Mouse (Mus musculus): ENCODE measurements around the gene Wfdc1. TPM values are rescaled to one million over a fixed set of nuclear protein-coding genes. Genes with fewer than 3 reads are reported as not detected.

Wfdc1 gene
- polyA plus RNA-seq, 1 experiment from 2014 or later: 8.3 TPM

GRCm38 (mm10) chr8:119712226-119712625 lies 46.1 kb downstream of the Wfdc1 start:
- Histone ChIP-seq H3K27ac (ENCODE audit: low read depth, low read length) (no peak overlapping the region), H3K36me3 (ENCODE audit: control insufficient read depth, insufficient read depth, low read length) (no peaks in the 10 kb centered on the region), H3K9me3 (ENCODE audit: control insufficient read depth, low read length) (no peaks in the 10 kb centered on the region), H3K4me3 (ENCODE audit: low read length) (no peak overlapping the region), H3K4me2 (ENCODE audit: low read length) (no peak overlapping the region), H3K27me3 (replicated peaks; ENCODE audit: control insufficient read depth, insufficient read depth, low read length) (no peaks in the 10 kb centered on the region), H3K4me1 (ENCODE audit: control insufficient read depth, insufficient read depth, low read depth, low read length) (no peaks in the 10 kb centered on the region), H3K9ac (ENCODE audit: low read depth, low read length) (no peak overlapping the region)
- no peak for ATAC-seq
- 81% methylated on average over 6 of the region's 6 CpGs for WGBS

GRCm38 (mm10) chr8:119713421-119713820 lies 47.3 kb downstream of the Wfdc1 start:
- H3K36me3 ChIP-seq (ENCODE audit: control insufficient read depth, insufficient read depth, low read length): no peaks in the 10 kb centered on the region
- ATAC-seq: no peak

DNA sequence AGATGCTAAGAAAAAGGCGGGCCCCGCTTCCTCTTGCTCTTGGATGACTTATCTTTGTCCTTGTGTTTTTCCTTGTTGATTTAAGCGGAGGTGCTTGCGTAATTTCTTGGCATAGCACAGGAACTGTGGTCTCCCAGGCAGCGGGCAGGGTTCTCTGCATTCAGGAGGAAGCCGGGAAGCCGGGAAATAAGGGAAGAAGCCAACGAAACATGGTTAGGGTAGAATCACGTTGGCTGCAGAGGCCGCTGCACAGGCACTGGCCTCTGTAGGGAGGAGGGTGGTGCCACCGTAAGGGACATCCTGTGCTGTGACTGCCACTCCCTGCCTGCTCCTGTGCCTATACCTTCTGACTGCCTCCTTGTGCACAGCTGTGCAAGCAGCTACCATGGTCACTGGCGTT lies 49.1 kb downstream of the Wfdc1 start:
- Histone ChIP-seq H3K4me1 (ENCODE audit: control insufficient read depth, insufficient read depth, low read depth, low read length) (no peaks in the 10 kb centered on the region), H3K4me3 (ENCODE audit: low read length) (no peak overlapping the region), H3K27me3 (replicated peaks; ENCODE audit: control insufficient read depth, insufficient read depth, low read length) (no peaks in the 10 kb centered on the region), H3K27ac (ENCODE audit: low read depth, low read length) (no peak overlapping the region), H3K9ac (ENCODE audit: low read depth, low read length) (no peak overlapping the region), H3K4me2 (ENCODE audit: low read length) (no peak overlapping the region), H3K36me3 (ENCODE audit: control insufficient read depth, insufficient read depth, low read length) (no peaks in the 10 kb centered on the region), H3K9me3 (ENCODE audit: control insufficient read depth, low read length) (no peaks in the 10 kb centered on the region)
- ATAC-seq: no peak
- 75% methylated on average over 12 of the region's 12 CpGs for WGBS

More at GRCm38 (mm10) chr8:119713421-119713820, 47.3 kb downstream of the Wfdc1 start:
- H3K4me2 ChIP-seq (ENCODE audit: low read length): no peak overlapping the region
- H3K27ac ChIP-seq (ENCODE audit: low read depth, low read length): no peak overlapping the region
- no peaks in the 10 kb centered on the region for H3K4me1 ChIP-seq (ENCODE audit: control insufficient read depth, insufficient read depth, low read depth, low read length)
- H3K27me3 ChIP-seq (replicated peaks; ENCODE audit: control insufficient read depth, insufficient read depth, low read length): no peaks in the 10 kb centered on the region
- no peak overlapping the region for H3K9ac ChIP-seq (ENCODE audit: low read depth, low read length)
- H3K4me3 ChIP-seq (ENCODE audit: low read length): no peak overlapping the region
- 83% methylated on average over 5 of the region's 5 CpGs for WGBS
- no peaks in the 10 kb centered on the region for H3K9me3 ChIP-seq (ENCODE audit: control insufficient read depth, low read length)

DNA sequence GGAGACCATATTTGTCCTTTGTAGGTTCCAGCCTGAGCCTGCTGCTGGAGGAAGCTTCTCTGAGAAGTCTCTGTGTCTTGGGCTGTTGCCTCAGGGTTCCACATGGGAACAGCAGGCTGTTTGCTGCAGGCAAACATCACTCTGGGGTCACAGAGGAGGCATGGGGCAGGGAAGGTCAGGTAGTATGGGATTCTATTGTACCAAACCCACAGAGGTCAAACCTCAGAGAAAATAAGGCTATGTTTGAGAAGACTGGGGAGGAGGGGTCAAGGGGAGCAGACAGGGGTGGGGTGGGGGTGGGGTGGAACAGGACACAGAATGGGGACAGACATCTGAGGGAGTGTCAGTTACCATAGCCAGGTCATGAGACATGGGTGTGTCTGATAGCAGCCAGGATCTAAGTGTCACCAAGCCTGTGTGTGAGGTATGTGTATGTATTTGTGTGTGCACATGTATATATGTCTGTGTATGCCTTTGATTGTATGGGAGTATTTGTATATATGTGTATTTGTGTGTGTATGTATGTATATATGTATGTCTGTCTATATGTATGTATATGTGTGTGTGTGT lies 50.6 kb downstream of the Wfdc1 start:
- no peak for ATAC-seq

DNA sequence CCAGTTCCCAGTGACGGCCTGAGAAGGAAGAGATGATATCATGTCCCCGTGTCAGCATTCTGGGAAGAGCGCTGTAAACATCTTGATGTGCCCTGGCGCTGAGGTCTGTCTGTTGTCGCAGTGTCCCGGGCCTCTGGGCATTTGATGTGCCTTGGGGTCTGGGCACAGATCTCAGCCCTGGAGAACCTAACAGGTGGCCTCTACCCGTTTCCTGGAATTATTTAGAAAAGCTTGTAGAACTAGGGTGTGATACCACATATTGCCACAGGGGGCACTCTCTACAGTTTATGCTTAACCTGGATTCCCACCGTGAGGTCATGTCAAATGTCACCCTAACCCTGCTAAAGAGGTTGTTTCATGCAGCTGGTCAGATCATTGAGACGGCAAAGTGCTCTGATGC lies 51.6 kb downstream of the Wfdc1 start:
- 59% methylated on average over 9 of the region's 9 CpGs for WGBS

More for the DNA sequence above, 50.6 kb downstream of the Wfdc1 start:
- Histone ChIP-seq H3K9ac (ENCODE audit: low read depth, low read length) (no peak overlapping the region), H3K36me3 (ENCODE audit: control insufficient read depth, insufficient read depth, low read length) (no peaks in the 10 kb centered on the region), H3K4me3 (ENCODE audit: low read length) (no peak overlapping the region), H3K27me3 (replicated peaks; ENCODE audit: control insufficient read depth, insufficient read depth, low read length) (no peaks in the 10 kb centered on the region), H3K4me1 (ENCODE audit: control insufficient read depth, insufficient read depth, low read depth, low read length) (no peaks in the 10 kb centered on the region), H3K4me2 (ENCODE audit: low read length) (no peak overlapping the region), H3K9me3 (ENCODE audit: control insufficient read depth, low read length) (no peaks in the 10 kb centered on the region), H3K27ac (ENCODE audit: low read depth, low read length) (no peak overlapping the region)

GRCm38 (mm10) chr8:119719011-119719501 lies 52.9 kb downstream of the Wfdc1 start:
- H3K4me3 ChIP-seq (ENCODE audit: low read length): no peak overlapping the region
- no peak for ATAC-seq
- H3K9ac ChIP-seq (ENCODE audit: low read depth, low read length): no peak overlapping the region
- no peaks in the 10 kb centered on the region for H3K36me3 ChIP-seq (ENCODE audit: control insufficient read depth, insufficient read depth, low read length)
- WGBS: 44% methylated on average over 12 of the region's 12 CpGs
- no peaks in the 10 kb centered on the region for H3K4me1 ChIP-seq (ENCODE audit: control insufficient read depth, insufficient read depth, low read depth, low read length)
- no peaks in the 10 kb centered on the region for H3K9me3 ChIP-seq (ENCODE audit: control insufficient read depth, low read length)
- H3K27me3 ChIP-seq (replicated peaks; ENCODE audit: control insufficient read depth, insufficient read depth, low read length): no peaks in the 10 kb centered on the region
- no peak overlapping the region for H3K4me2 ChIP-seq (ENCODE audit: low read length)
- H3K27ac ChIP-seq (ENCODE audit: low read depth, low read length): no peak overlapping the region

More for the DNA sequence above, 51.6 kb downstream of the Wfdc1 start:
- H3K9me3 ChIP-seq (ENCODE audit: control insufficient read depth, low read length): no peaks in the 10 kb centered on the region
- no peak for ATAC-seq
- no peaks in the 10 kb centered on the region for H3K27me3 ChIP-seq (replicated peaks; ENCODE audit: control insufficient read depth, insufficient read depth, low read length)
- no peaks in the 10 kb centered on the region for H3K36me3 ChIP-seq (ENCODE audit: control insufficient read depth, insufficient read depth, low read length)
- no peak overlapping the region for H3K27ac ChIP-seq (ENCODE audit: low read depth, low read length)
- no peak overlapping the region for H3K4me2 ChIP-seq (ENCODE audit: low read length)
- no peak overlapping the region for H3K9ac ChIP-seq (ENCODE audit: low read depth, low read length)
- H3K4me1 ChIP-seq (ENCODE audit: control insufficient read depth, insufficient read depth, low read depth, low read length): no peaks in the 10 kb centered on the region
- no peak overlapping the region for H3K4me3 ChIP-seq (ENCODE audit: low read length)

- Histone ChIP-seq H3K4me2 (ENCODE audit: low read length) (no peak overlapping the region), H3K4me3 (ENCODE audit: low read length) (no peak overlapping the region), H3K27me3 (replicated peaks; ENCODE audit: control insufficient read depth, insufficient read depth, low read length) (no peaks in the 10 kb centered on the region), H3K4me1 (ENCODE audit: control insufficient read depth, insufficient read depth, low read depth, low read length) (no peaks in the 10 kb centered on the region), H3K27ac (ENCODE audit: low read depth, low read length) (no peak overlapping the region), H3K36me3 (ENCODE audit: control insufficient read depth, insufficient read depth, low read length) (no peaks in the 10 kb centered on the region), H3K9ac (ENCODE audit: low read depth, low read length) (no peak overlapping the region), H3K9me3 (ENCODE audit: control insufficient read depth, low read length) (no peaks in the 10 kb centered on the region)
- WGBS: 61% methylated on average over 6 of the region's 6 CpGs
- no peak for ATAC-seq
Observed at GRCm38 (mm10) chr8:119722348-119722747, 56.2 kb downstream of the Wfdc1 start.

- Histone ChIP-seq H3K9ac (ENCODE audit: low read depth, low read length) (no peak overlapping the region), H3K27ac (ENCODE audit: low read depth, low read length) (no peak overlapping the region), H3K4me2 (ENCODE audit: low read length) (no peak overlapping the region), H3K4me3 (ENCODE audit: low read length) (no peak overlapping the region), H3K9me3 (ENCODE audit: control insufficient read depth, low read length) (no peaks in the 10 kb centered on the region), H3K4me1 (ENCODE audit: control insufficient read depth, insufficient read depth, low read depth, low read length) (no peaks in the 10 kb centered on the region), H3K36me3 (ENCODE audit: control insufficient read depth, insufficient read depth, low read length) (no peaks in the 10 kb centered on the region), H3K27me3 (replicated peaks; ENCODE audit: control insufficient read depth, insufficient read depth, low read length) (no peaks in the 10 kb centered on the region)
- 72% methylated on average over 4 of the region's 4 CpGs for WGBS
- no peak for ATAC-seq
Observed at GRCm38 (mm10) chr8:119723676-119724075, 57.5 kb downstream of the Wfdc1 start.

GRCm38 (mm10) chr8:119724596-119724995 lies 58.4 kb downstream of the Wfdc1 start:
- no peaks in the 10 kb centered on the region for H3K9me3 ChIP-seq (ENCODE audit: control insufficient read depth, low read length)
- no peaks in the 10 kb centered on the region for H3K27me3 ChIP-seq (replicated peaks; ENCODE audit: control insufficient read depth, insufficient read depth, low read length)
- 76% methylated on average over 6 of the region's 6 CpGs for whole genome bisulfite sequencing
- H3K4me3 ChIP-seq (ENCODE audit: low read length): no peak overlapping the region
- no peaks in the 10 kb centered on the region for H3K36me3 ChIP-seq (ENCODE audit: control insufficient read depth, insufficient read depth, low read length)
- H3K4me2 ChIP-seq (ENCODE audit: low read length): no peak overlapping the region
- ATAC-seq: no peak
- no peak overlapping the region for H3K9ac ChIP-seq (ENCODE audit: low read depth, low read length)
- H3K27ac ChIP-seq (ENCODE audit: low read depth, low read length): no peak overlapping the region
- H3K4me1 ChIP-seq (ENCODE audit: control insufficient read depth, insufficient read depth, low read depth, low read length): no peaks in the 10 kb centered on the region

Measured in hindbrain, embryonic 16.5 days (tissue).